Mouse (Mus musculus): ENCODE measurements around the gene Lats2. TPM values are rescaled to one million over a fixed set of nuclear protein-coding genes. Genes with fewer than 3 reads are reported as not detected.
"Not testable (repeated sequence)": the region's sequence is repeated elsewhere in the genome, so short reads cannot be mapped to it uniquely, and the experiment has no call there.

Lats2 gene
- total and polyA plus RNA-seq, 2 experiments from 2014 or later: 3.8 to 7.7 TPM

GRCm38 (mm10) chr14:57657500-57657899 is 100.7 kb downstream of the Lats2 start:
- Histone ChIP-seq H3K4me2 (ENCODE audit: low read depth, low read length, poor library complexity, severe bottlenecking) (no peak overlapping the region), H3K4me1 (ENCODE audit: insufficient read depth, low read length) (no peaks in the 10 kb centered on the region), H3K27me3 (ENCODE audit: insufficient read depth, low read length) (no peaks in the 10 kb centered on the region), H3K9ac (replicated peaks; ENCODE audit: low read length, poor library complexity, severe bottlenecking) (no peak overlapping the region), H3K36me3 (ENCODE audit: insufficient read depth, low read length) (no peaks in the 10 kb centered on the region), H3K4me3 (ENCODE audit: low read depth, low read length) (no peak overlapping the region), H3K27ac (ENCODE audit: low read depth, low read length) (no peak overlapping the region), H3K9me3 (ENCODE audit: low read length) (no peaks in the 10 kb centered on the region)
- DNase-seq (ENCODE audit: low spot score) (no peak), ATAC-seq (ENCODE audit: low FRiP score) (no peak)
- WGBS: 100% methylated on average over 2 of the region's 2 CpGs
- no peak for TF ChIP-seq CTCF (IDR thresholded peaks at IDR 0.05)

GRCm38 (mm10) chr14:57656519-57656918 is 101.7 kb downstream of the Lats2 start:
- H3K27me3 ChIP-seq (ENCODE audit: insufficient read depth, low read length); H3K27ac ChIP-seq (ENCODE audit: low read depth, low read length); H3K4me3 ChIP-seq (ENCODE audit: low read depth, low read length); H3K9me3 ChIP-seq (ENCODE audit: low read length); H3K9ac ChIP-seq (replicated peaks; ENCODE audit: low read length, poor library complexity, severe bottlenecking); H3K4me1 ChIP-seq (ENCODE audit: insufficient read depth, low read length); H3K4me2 ChIP-seq (ENCODE audit: low read depth, low read length, poor library complexity, severe bottlenecking); H3K36me3 ChIP-seq (ENCODE audit: insufficient read depth, low read length); ATAC-seq (ENCODE audit: low FRiP score); DNase-seq (ENCODE audit: low spot score): not testable (repeated sequence)
- WGBS: 93% methylated on average over 3 of the region's 3 CpGs

DNA sequence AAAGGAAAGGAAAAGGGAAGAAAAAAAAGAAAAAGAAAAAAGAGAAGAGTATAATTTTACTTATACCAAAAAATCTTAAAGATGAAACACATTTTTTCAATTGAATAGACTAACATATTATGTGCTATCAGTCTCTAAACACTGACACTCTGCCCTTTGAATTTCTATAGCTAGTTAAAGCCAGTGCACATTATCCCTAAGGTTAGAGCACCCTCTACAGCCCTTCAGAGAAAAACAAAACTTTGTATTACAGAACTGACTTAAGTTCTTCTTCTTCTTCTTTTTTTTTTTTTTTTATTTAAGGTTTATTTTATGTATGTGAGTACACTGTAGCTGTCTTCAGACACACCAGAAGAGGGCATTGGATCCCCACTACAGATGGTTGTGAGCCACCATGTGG is 108.7 kb downstream of the Lats2 start:
- H3K9me3 ChIP-seq (ENCODE audit: low read length): no peaks in the 10 kb centered on the region
- no peak overlapping the region for H3K27ac ChIP-seq (ENCODE audit: low read depth, low read length)
- ATAC-seq (ENCODE audit: low FRiP score): no peak
- no peaks in the 10 kb centered on the region for H3K27me3 ChIP-seq (ENCODE audit: insufficient read depth, low read length)
- TF ChIP-seq CTCF (IDR thresholded peaks at IDR 0.05): peak; percentile 25; the same call in 1 of the 2 replicates
- peaks cover 2% of the 10 kb centered on the region; the same call in 1 of the 2 replicates for H3K36me3 ChIP-seq (ENCODE audit: insufficient read depth, low read length)
- H3K4me3 ChIP-seq (ENCODE audit: low read depth, low read length): no peak overlapping the region
- DNase-seq (ENCODE audit: low spot score): no peak
- no peak overlapping the region for H3K4me2 ChIP-seq (ENCODE audit: low read depth, low read length, poor library complexity, severe bottlenecking)
- no peaks in the 10 kb centered on the region for H3K4me1 ChIP-seq (ENCODE audit: insufficient read depth, low read length)
- H3K9ac ChIP-seq (replicated peaks; ENCODE audit: low read length, poor library complexity, severe bottlenecking): no peak overlapping the region

GRCm38 (mm10) chr14:57646155-57646554 is 112.0 kb downstream of the Lats2 start:
- Histone ChIP-seq H3K36me3 (ENCODE audit: insufficient read depth, low read length) (peaks cover 2% of the 10 kb centered on the region; the same call in 1 of the 2 replicates), H3K27me3 (ENCODE audit: insufficient read depth, low read length) (no peaks in the 10 kb centered on the region), H3K9ac (replicated peaks; ENCODE audit: low read length, poor library complexity, severe bottlenecking) (no peak overlapping the region), H3K9me3 (ENCODE audit: low read length) (no peaks in the 10 kb centered on the region), H3K4me3 (ENCODE audit: low read depth, low read length) (no peak overlapping the region), H3K4me2 (ENCODE audit: low read depth, low read length, poor library complexity, severe bottlenecking) (no peak overlapping the region), H3K4me1 (ENCODE audit: insufficient read depth, low read length) (no peaks in the 10 kb centered on the region), H3K27ac (ENCODE audit: low read depth, low read length) (no peak overlapping the region)
- 93% methylated on average over 4 of the region's 4 CpGs for WGBS
- no peak for DNase-seq (ENCODE audit: low spot score)
- ATAC-seq (ENCODE audit: low FRiP score): no peak
- no peak for TF ChIP-seq CTCF (IDR thresholded peaks at IDR 0.05)

Small RNA genes within 50 kb of the gene (microRNA-seq; reads per million reads assigned to microRNA genes)
- gene Mir3077 (ENCODE audit: borderline number of aligned reads): not detected

Other genes starting within 250 kb of the Lats2 start
- gene Il17d, start 233.6 kb downstream of the Lats2 start, total RNA-seq (2014; rRNA removed): 40.7 and 48.2 TPM in 2 replicates
- 7.0 and 8.3 TPM in 2 replicates for gene Il17d, start 233.6 kb downstream of the Lats2 start, polyA plus RNA-seq (2015; fragmentation: Nextera tagmentation; extraction: Ambion mirVana)
- gene Eef1akmt1, start 186.8 kb downstream of the Lats2 start, total RNA-seq (2014; rRNA removed): 26.2 and 39.2 TPM in 2 replicates
- 63.8 and 73.7 TPM in 2 replicates for gene Eef1akmt1, start 186.8 kb downstream of the Lats2 start, polyA plus RNA-seq (2015; fragmentation: Nextera tagmentation; extraction: Ambion mirVana)
- gene Xpo4, start 93.0 kb downstream of the Lats2 start, total RNA-seq (2014; rRNA removed): 11.3 and 19.4 TPM in 2 replicates
- 6.7 and 11.7 TPM in 2 replicates for gene Xpo4, start 93.0 kb downstream of the Lats2 start, polyA plus RNA-seq (2015; fragmentation: Nextera tagmentation; extraction: Ambion mirVana)
- not detected in 2 replicates for gene Gm49361, start 12.3 kb downstream of the Lats2 start, total RNA-seq (2014; rRNA removed)
- not detected in 2 replicates for gene Gm49361, start 12.3 kb downstream of the Lats2 start, polyA plus RNA-seq (2015; fragmentation: Nextera tagmentation; extraction: Ambion mirVana)
- gene Sap18, start 39.8 kb upstream of the Lats2 start, total RNA-seq (2014; rRNA removed): 11.4 and 36.9 TPM in 2 replicates
- 22.4 and 26.8 TPM in 2 replicates for gene Sap18, start 39.8 kb upstream of the Lats2 start, polyA plus RNA-seq (2015; fragmentation: Nextera tagmentation; extraction: Ambion mirVana)
- 2.4 and 4.2 TPM in 2 replicates for gene Ska3, start 67.8 kb upstream of the Lats2 start, total RNA-seq (2014; rRNA removed)
- 3.9 and 4.2 TPM in 2 replicates for gene Ska3, start 67.8 kb upstream of the Lats2 start, polyA plus RNA-seq (2015; fragmentation: Nextera tagmentation; extraction: Ambion mirVana)
- 45.4 and 48.3 TPM in 2 replicates for gene Mrpl57, start 67.8 kb upstream of the Lats2 start, total RNA-seq (2014; rRNA removed)
- gene Mrpl57, start 67.8 kb upstream of the Lats2 start, polyA plus RNA-seq (2015; fragmentation: Nextera tagmentation; extraction: Ambion mirVana): 205 and 218 TPM in 2 replicates
- 21.5 and 37.3 TPM in 2 replicates for gene Zdhhc20, start 131.9 kb upstream of the Lats2 start, total RNA-seq (2014; rRNA removed)
- 25.6 and 33.2 TPM in 2 replicates for gene Zdhhc20, start 131.9 kb upstream of the Lats2 start, polyA plus RNA-seq (2015; fragmentation: Nextera tagmentation; extraction: Ambion mirVana)
- 50.8 and 59.5 TPM in 2 replicates for gene Micu2, start 240.9 kb upstream of the Lats2 start, total RNA-seq (2014; rRNA removed)
- gene Micu2, start 240.9 kb upstream of the Lats2 start, polyA plus RNA-seq (2015; fragmentation: Nextera tagmentation; extraction: Ambion mirVana): 70.7 and 71.6 TPM in 2 replicates

Data from midbrain, postnatal 0 days (tissue).